Mouse (Mus musculus) stomach, embryonic 16.5 days (tissue): Measurements from ENCODE around the gene Srbd1. TPM values are rescaled to one million over a fixed set of nuclear protein-coding genes. Genes with fewer than 3 reads are reported as not detected.

Experiments used
- ATAC-seq: fragments of 200-750 bp; cut with Nextera tagmentation; 2 replicates; pipeline ENCODE4 v1.8.0; 2017; ENCODE audit warnings: moderate number of reproducible peaks, moderate TSS enrichment; ENCODE audit not compliant: insufficient read depth, low FRiP score
- H3K27ac ChIP-seq: fragments of 300-500 bp; sonication (generic); 2 replicates; pipeline ENCODE4 v1.5.1; 2014; ENCODE audit warnings: low read length
- H3K27me3 ChIP-seq: fragments of 300-500 bp; sonication (generic); 2 replicates; pipeline ENCODE4 v1.6.1; 2014; ENCODE audit warnings: low read length, control low read depth, mixed read lengths; ENCODE audit not compliant: control insufficient read depth, insufficient read depth
- H3K36me3 ChIP-seq: fragments of 300-500 bp; sonication (generic); 2 replicates; pipeline ENCODE4 v1.6.1; 2014; ENCODE audit warnings: low read length; ENCODE audit not compliant: control insufficient read depth, insufficient read depth
- H3K4me1 ChIP-seq: fragments of 300-500 bp; sonication (generic); 2 replicates; pipeline ENCODE4 v1.6.1; 2014; ENCODE audit warnings: low read length, control low read depth, mixed read lengths; ENCODE audit not compliant: control insufficient read depth, insufficient read depth
- H3K4me2 ChIP-seq: fragments of 300-500 bp; sonication (generic); 2 replicates; pipeline ENCODE4 v1.6.1; 2014; ENCODE audit warnings: low read depth, low read length, mixed read lengths
- H3K4me3 ChIP-seq: fragments of 300-500 bp; sonication (generic); replicated peaks from 2 replicates; pipeline ENCODE4 v1.5.1; 2014; ENCODE audit warnings: mild to moderate bottlenecking, low read length
- H3K9ac ChIP-seq: fragments of 300-500 bp; sonication (generic); 2 replicates; pipeline ENCODE4 v1.6.1; 2014; ENCODE audit warnings: low read length
- H3K9me3 ChIP-seq: fragments of 300-500 bp; sonication (generic); replicated peaks from 2 replicates; pipeline ENCODE4 v1.6.1; 2016; ENCODE audit warnings: low read length, control low read depth; ENCODE audit not compliant: control insufficient read depth
- WGBS: fragments of 180-500 bp; shearing (Covaris S2); extraction: QIAGEN DNeasy Blood & Tissue Kit; methylation state at CpG from one replicate; pipeline ENCODE4 v1.1.7; 2014; 5-methylcytosine and 5-hydroxymethylcytosine counted together
- polyA plus RNA-seq: library from polyadenylated mRNA; unstranded; fragments of >200 nt; fragmentation: Nextera tagmentation; extraction: Ambion mirVana; gene quantifications from 2 replicates; pipeline ENCODE4 v1.2.1, GENCODE M21; 2015

Gene Srbd1
- polyA plus RNA-seq, 1 experiment from 2014 or later: 14.0 TPM

- H3K36me3 ChIP-seq: peaks cover 8% of the 10 kb centered on the region; the same call in 1 of the 2 replicates
- no peak overlapping the region for H3K4me3 ChIP-seq
- H3K9me3 ChIP-seq: no peaks in the 10 kb centered on the region
- no peak overlapping the region for H3K4me2 ChIP-seq
- H3K27ac ChIP-seq: no peak overlapping the region
- no peak for ATAC-seq
- H3K27me3 ChIP-seq: no peaks in the 10 kb centered on the region
- 93% methylated on average over 3 of the region's 3 CpGs for WGBS
- no peak overlapping the region for H3K9ac ChIP-seq
- H3K4me1 ChIP-seq: no peaks in the 10 kb centered on the region
Observed at GRCm38 (mm10) chr17:86123146-86123545, 21.8 kb downstream of the Srbd1 start.

GRCm38 (mm10) chr17:86096875-86097274, 48.1 kb downstream of the Srbd1 start:
- Histone ChIP-seq H3K4me2 (no peak overlapping the region), H3K9ac (no peak overlapping the region), H3K36me3 (peaks cover 6% of the 10 kb centered on the region), H3K4me1 (no peaks in the 10 kb centered on the region), H3K27ac (no peak overlapping the region), H3K9me3 (no peaks in the 10 kb centered on the region), H3K4me3 (no peak overlapping the region), H3K27me3 (no peaks in the 10 kb centered on the region)
- WGBS: 84% methylated on average over 2 of the region's 2 CpGs
- ATAC-seq: no peak

GRCm38 (mm10) chr17:86093124-86093523, 51.9 kb downstream of the Srbd1 start:
- no peaks in the 10 kb centered on the region for H3K27me3 ChIP-seq
- no peak overlapping the region for H3K27ac ChIP-seq
- no peak overlapping the region for H3K4me2 ChIP-seq
- H3K36me3 ChIP-seq: peaks cover 3% of the 10 kb centered on the region; the same call in 1 of the 2 replicates
- no peaks in the 10 kb centered on the region for H3K4me1 ChIP-seq
- ATAC-seq: no peak
- no peak overlapping the region for H3K4me3 ChIP-seq
- 92% methylated on average over 1 of the region's 1 CpGs for WGBS
- H3K9me3 ChIP-seq: no peaks in the 10 kb centered on the region
- no peak overlapping the region for H3K9ac ChIP-seq

GRCm38 (mm10) chr17:86091631-86092030, 53.3 kb downstream of the Srbd1 start:
- no peaks in the 10 kb centered on the region for H3K4me1 ChIP-seq
- H3K9me3 ChIP-seq: no peaks in the 10 kb centered on the region
- H3K27me3 ChIP-seq: no peaks in the 10 kb centered on the region
- no peak overlapping the region for H3K4me2 ChIP-seq
- H3K9ac ChIP-seq: no peak overlapping the region
- ATAC-seq: no peak
- no peaks in the 10 kb centered on the region for H3K36me3 ChIP-seq
- H3K4me3 ChIP-seq: no peak overlapping the region
- no peak overlapping the region for H3K27ac ChIP-seq
- WGBS: 56% methylated on average over 1 of the region's 1 CpGs

GRCm38 (mm10) chr17:86089893-86090588, 54.9 kb downstream of the Srbd1 start:
- Histone ChIP-seq H3K9me3 (no peaks in the 10 kb centered on the region), H3K4me1 (no peaks in the 10 kb centered on the region), H3K36me3 (no peaks in the 10 kb centered on the region), H3K4me3 (no peak overlapping the region), H3K27me3 (no peaks in the 10 kb centered on the region), H3K27ac (no peak overlapping the region), H3K4me2 (no peak overlapping the region), H3K9ac (no peak overlapping the region)
- 63% methylated on average over 9 of the region's 9 CpGs for WGBS
- no peak for ATAC-seq

- no peak for ATAC-seq
- H3K4me3 ChIP-seq: no peak overlapping the region
- H3K4me1 ChIP-seq: no peaks in the 10 kb centered on the region
- H3K9ac ChIP-seq: no peak overlapping the region
- no peaks in the 10 kb centered on the region for H3K9me3 ChIP-seq
- 88% methylated on average over 9 of the region's 9 CpGs for WGBS
- H3K36me3 ChIP-seq: no peaks in the 10 kb centered on the region
- H3K27ac ChIP-seq: no peak overlapping the region
- H3K4me2 ChIP-seq: no peak overlapping the region
- H3K27me3 ChIP-seq: no peaks in the 10 kb centered on the region
Observed at GRCm38 (mm10) chr17:86087922-86088321, 57.1 kb downstream of the Srbd1 start.

- no peaks in the 10 kb centered on the region for H3K36me3 ChIP-seq
- H3K9me3 ChIP-seq: no peaks in the 10 kb centered on the region
- no peak overlapping the region for H3K27ac ChIP-seq
- H3K9ac ChIP-seq: no peak overlapping the region
- H3K4me3 ChIP-seq: no peak overlapping the region
- H3K4me1 ChIP-seq: no peaks in the 10 kb centered on the region
- no peaks in the 10 kb centered on the region for H3K27me3 ChIP-seq
- H3K4me2 ChIP-seq: no peak overlapping the region
- 73% methylated on average over 4 of the region's 4 CpGs for WGBS
- no peak for ATAC-seq
Observed at GRCm38 (mm10) chr17:86086191-86086590, 58.8 kb downstream of the Srbd1 start.

GRCm38 (mm10) chr17:86083207-86083606, 61.8 kb downstream of the Srbd1 start:
- Histone ChIP-seq H3K4me2 (no peak overlapping the region), H3K9me3 (no peaks in the 10 kb centered on the region), H3K27ac (no peak overlapping the region), H3K4me1 (no peaks in the 10 kb centered on the region), H3K27me3 (no peaks in the 10 kb centered on the region), H3K36me3 (no peaks in the 10 kb centered on the region), H3K9ac (no peak overlapping the region), H3K4me3 (no peak overlapping the region)
- 56% methylated on average over 7 of the region's 7 CpGs for WGBS
- no peak for ATAC-seq

- 80% methylated on average over 11 of the region's 11 CpGs for WGBS
- ATAC-seq: no peak
- Histone ChIP-seq H3K27me3 (no peaks in the 10 kb centered on the region), H3K27ac (no peak overlapping the region), H3K9ac (no peak overlapping the region), H3K4me3 (no peak overlapping the region), H3K9me3 (no peaks in the 10 kb centered on the region), H3K4me1 (no peaks in the 10 kb centered on the region), H3K4me2 (no peak overlapping the region), H3K36me3 (no peaks in the 10 kb centered on the region)
Observed at GRCm38 (mm10) chr17:86078060-86078459, 66.9 kb downstream of the Srbd1 start.
